In the genomic region with DNA sequence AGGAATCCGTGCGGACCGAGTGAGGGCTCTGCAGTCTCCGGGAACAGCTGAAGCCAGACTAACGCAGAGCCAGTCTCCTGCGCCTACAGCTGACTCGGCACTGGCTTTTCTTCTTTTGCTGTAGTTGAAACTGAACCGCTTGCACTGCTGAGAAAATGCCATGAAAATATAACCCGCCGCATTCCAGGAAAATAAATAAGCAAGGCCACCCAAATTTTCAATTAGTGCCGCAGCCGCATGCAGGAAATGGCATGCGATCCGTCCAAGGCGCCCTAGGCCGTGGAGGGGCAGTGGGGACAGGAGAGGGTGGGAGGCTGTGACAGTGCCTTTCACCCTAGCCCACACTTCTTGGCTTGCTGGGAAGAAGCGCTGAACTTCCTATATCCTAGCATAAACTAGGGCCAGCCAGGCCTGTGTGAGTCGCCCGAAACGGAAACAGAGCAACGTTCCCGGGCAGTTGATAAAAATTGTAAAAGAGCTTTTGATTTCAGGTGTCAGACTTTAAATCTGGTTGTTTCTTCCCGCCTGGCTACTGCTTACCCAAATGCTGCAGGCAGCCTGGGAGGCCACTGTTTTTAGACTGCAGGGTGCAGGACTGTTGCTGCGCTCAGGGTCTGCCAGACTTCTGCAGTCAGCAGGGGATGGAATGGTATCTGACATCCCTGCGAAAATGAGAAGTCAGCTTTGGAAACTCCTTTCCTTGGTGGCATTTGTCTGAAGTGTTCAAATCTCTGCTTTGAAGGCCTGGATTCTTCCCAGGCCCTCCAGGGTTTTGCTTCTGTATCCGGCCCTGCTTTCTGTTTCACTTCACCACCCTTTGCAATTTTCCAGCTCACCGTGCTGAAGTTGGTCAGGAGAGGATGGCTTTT, we compare ENCODE assay signal across 8 mouse cellular contexts. TPM values are rescaled to one million over a fixed set of nuclear protein-coding genes. Genes with fewer than 3 reads are reported as not detected.
DNase-seq lines count a peak whose midpoint lies in the region; ATAC-seq lines count a peak whose summit lies in the region.

No protein-coding gene starts in this region.

- peak overlapping the region; percentile 41 for H3K4me3 ChIP-seq in embryonic facial prominence, embryonic 13.5 days
- peak overlapping the region; percentile 37 to 51 for H3K4me3 ChIP-seq in heart, embryonic 14.5 days (ENCODE audit: control insufficient read depth in 1 of 2, insufficient read depth in 1 of 2, low read depth in 1 of 2, low read length in 2 of 2)
- H3K4me3 ChIP-seq in kidney, embryonic 14.5 days (ENCODE audit: low read length), result peak overlapping the region; percentile 32
- H3K4me3 ChIP-seq in liver, embryonic 15.5 days (replicated peaks), result peak overlapping the region; percentile 41

- peak overlapping the region; percentile 64 for H3K27ac ChIP-seq in embryonic facial prominence, embryonic 13.5 days
- H3K27ac ChIP-seq in heart, embryonic 14.5 days (replicated peaks in 1 of 2; ENCODE audit: control insufficient read depth in 1 of 2, insufficient read depth in 1 of 2, low read depth in 2 of 2, low read length in 2 of 2), result peak overlapping the region in 1 of 2 experiments; percentile 58; a peak in 2 of 4 replicates
- no peak overlapping the region for H3K27ac ChIP-seq in kidney, embryonic 14.5 days (ENCODE audit: low read depth, low read length)
- no peak overlapping the region for H3K27ac ChIP-seq in liver, embryonic 15.5 days (replicated peaks)

- no peaks in the 10 kb centered on the region for H3K36me3 ChIP-seq in embryonic facial prominence, embryonic 13.5 days
- no peaks in the 10 kb centered on the region for H3K36me3 ChIP-seq in heart, embryonic 14.5 days (ENCODE audit: control insufficient read depth, insufficient read depth, low read length)
- H3K36me3 ChIP-seq in kidney, embryonic 14.5 days (ENCODE audit: control insufficient read depth, insufficient read depth, low read length), result no peaks in the 10 kb centered on the region
- no peaks in the 10 kb centered on the region for H3K36me3 ChIP-seq in liver, embryonic 15.5 days (replicated peaks)

- peak overlapping the region; percentile 67 for H3K9ac ChIP-seq in embryonic facial prominence, embryonic 13.5 days
- H3K9ac ChIP-seq in heart, embryonic 14.5 days (ENCODE audit: low read length), result peak overlapping the region; percentile 71
- H3K9ac ChIP-seq in kidney, embryonic 14.5 days (ENCODE audit: low read depth, low read length), result peak overlapping the region; percentile 38; the same call in 1 of the 2 replicates
- H3K9ac ChIP-seq in liver, embryonic 15.5 days, result no peak overlapping the region

- DNase-seq in adrenal gland, postnatal 25 days, result peak; percentile 50
- DNase-seq in neural tube, embryonic 10.5 days (ENCODE audit: extremely low spot score, low spot score), result peak; percentile 57
- no peak for DNase-seq in urinary bladder, postnatal 10 days (ENCODE audit: low spot score)

- H3K27me3 ChIP-seq in embryonic facial prominence, embryonic 13.5 days, result peaks cover 30% of the 10 kb centered on the region
- no peaks in the 10 kb centered on the region for H3K27me3 ChIP-seq in heart, embryonic 14.5 days (ENCODE audit: control insufficient read depth, insufficient read depth, low read length)
- H3K27me3 ChIP-seq in kidney, embryonic 14.5 days (ENCODE audit: control insufficient read depth, insufficient read depth, low read length), result peaks cover 11% of the 10 kb centered on the region; the same call in 1 of the 2 replicates
- H3K27me3 ChIP-seq in liver, embryonic 15.5 days, result peaks cover 53% of the 10 kb centered on the region

- H3K4me2 ChIP-seq in embryonic facial prominence, embryonic 13.5 days, result peak overlapping the region; percentile 78
- H3K4me2 ChIP-seq in heart, embryonic 14.5 days (ENCODE audit: low read length), result peak overlapping the region; percentile 97
- H3K4me2 ChIP-seq in kidney, embryonic 14.5 days (replicated peaks; ENCODE audit: low read depth, low read length), result peak overlapping the region; percentile 54
- peak overlapping the region; percentile 60 for H3K4me2 ChIP-seq in liver, embryonic 15.5 days

- peaks cover 11% of the 10 kb centered on the region for H3K4me1 ChIP-seq in embryonic facial prominence, embryonic 13.5 days
- peaks cover 4 to 6% of the 10 kb centered on the region in 2 experiments; a peak in 2 of 4 replicates for H3K4me1 ChIP-seq in heart, embryonic 14.5 days (ENCODE audit: control insufficient read depth in 2 of 2, insufficient read depth in 2 of 2, low read length in 2 of 2)
- H3K4me1 ChIP-seq in kidney, embryonic 14.5 days (ENCODE audit: control insufficient read depth, insufficient read depth, low read length), result peaks cover 9% of the 10 kb centered on the region
- peaks cover 8% of the 10 kb centered on the region; the same call in 1 of the 2 replicates for H3K4me1 ChIP-seq in liver, embryonic 15.5 days (replicated peaks)

- H3K9me3 ChIP-seq in embryonic facial prominence, embryonic 13.5 days, result no peaks in the 10 kb centered on the region
- no peaks in the 10 kb centered on the region for H3K9me3 ChIP-seq in heart, embryonic 14.5 days (ENCODE audit: control insufficient read depth, low read length)
- no peaks in the 10 kb centered on the region for H3K9me3 ChIP-seq in kidney, embryonic 14.5 days (ENCODE audit: control insufficient read depth, low read length)
- H3K9me3 ChIP-seq in liver, embryonic 15.5 days (replicated peaks), result no peaks in the 10 kb centered on the region

- WGBS in embryonic facial prominence, embryonic 13.5 days, result 10% methylated on average over 27 of the region's 27 CpGs
- WGBS in heart, embryonic 14.5 days, result 7% methylated on average over 27 of the region's 27 CpGs
- 16% methylated on average over 27 of the region's 27 CpGs for whole genome bisulfite sequencing in kidney, embryonic 14.5 days
- WGBS in liver, embryonic 15.5 days (ENCODE audit: insufficient replicate concordance), result 16% methylated on average over 27 of the region's 27 CpGs

- ATAC-seq in CD4-positive, CD25-positive, alpha-beta regulatory T cell, adult 4 months, result peak; percentile 43
- no peak for ATAC-seq in embryonic facial prominence, embryonic 13.5 days (ENCODE audit: insufficient number of reproducible peaks, insufficient read depth, low FRiP score, low TSS enrichment, low read depth)
- peak; percentile 75; the same call in 1 of the 2 replicates for ATAC-seq in heart, embryonic 14.5 days (ENCODE audit: insufficient number of reproducible peaks, insufficient read depth, low FRiP score, low read depth)
- peak; percentile 83 for ATAC-seq in kidney, embryonic 14.5 days (ENCODE audit: low FRiP score, low TSS enrichment)
- no peak for ATAC-seq in liver, embryonic 15.5 days (ENCODE audit: insufficient read depth)

RNA-seq across cellular contexts. Expression of a gene that starts 11.8 kb away (rescaled TPM):
- polyA plus RNA-seq in CD4-positive, CD25-positive, alpha-beta regulatory T cell, adult 4 months (2017; shearing (Covaris generic)), result not detected
- not detected in 2 replicates for total RNA-seq in adrenal gland, postnatal 25 days (2021)
- polyA plus RNA-seq in embryonic facial prominence, embryonic 13.5 days (2015; fragmentation: Nextera tagmentation; extraction: Ambion mirVana), result 0.18 and 0.19 TPM in 2 replicates
- not detected in 2 replicates for polyA plus RNA-seq in heart, embryonic 14.5 days (2014; fragmentation: Nextera tagmentation; extraction: Ambion mirVana)
- polyA plus RNA-seq in kidney, embryonic 14.5 days (2014; fragmentation: Nextera tagmentation; extraction: Ambion mirVana), result 0.15 TPM in 1 of 2 replicates, not detected in the other
- polyA plus RNA-seq in liver, embryonic 15.5 days (2015; fragmentation: Nextera tagmentation; extraction: Ambion mirVana), result 0.09 TPM in 1 of 2 replicates, not detected in the other

RNA-seq across cellular contexts. Expression of a gene that starts 11.9 kb away (rescaled TPM):
- polyA plus RNA-seq in CD4-positive, CD25-positive, alpha-beta regulatory T cell, adult 4 months (2017; shearing (Covaris generic)), result 100 to 1,000 TPM in 1 of 2 experiments, 10 to 100 TPM in 1; 68.2 to 103 TPM
- total RNA-seq in adrenal gland, postnatal 25 days (2021), result 28.5 and 40.3 TPM in 2 replicates
- polyA plus RNA-seq in embryonic facial prominence, embryonic 13.5 days (2015; fragmentation: Nextera tagmentation; extraction: Ambion mirVana), result 32.0 and 33.8 TPM in 2 replicates
- 23.9 and 24.6 TPM in 2 replicates for polyA plus RNA-seq in heart, embryonic 14.5 days (2014; fragmentation: Nextera tagmentation; extraction: Ambion mirVana)
- polyA plus RNA-seq in kidney, embryonic 14.5 days (2014; fragmentation: Nextera tagmentation; extraction: Ambion mirVana), result 18.6 and 33.2 TPM in 2 replicates
- 11.9 and 12.4 TPM in 2 replicates for polyA plus RNA-seq in liver, embryonic 15.5 days (2015; fragmentation: Nextera tagmentation; extraction: Ambion mirVana)

RNA-seq across cellular contexts. Expression of a gene that starts 38.3 kb away (rescaled TPM):
- polyA plus RNA-seq in CD4-positive, CD25-positive, alpha-beta regulatory T cell, adult 4 months (2017; shearing (Covaris generic)), result under 1 TPM; 0.46 to 0.73 TPM
- total RNA-seq in adrenal gland, postnatal 25 days (2021), result 1.2 and 1.3 TPM in 2 replicates
- polyA plus RNA-seq in embryonic facial prominence, embryonic 13.5 days (2015; fragmentation: Nextera tagmentation; extraction: Ambion mirVana), result not detected in 2 replicates
- polyA plus RNA-seq in heart, embryonic 14.5 days (2014; fragmentation: Nextera tagmentation; extraction: Ambion mirVana), result not detected in 2 replicates
- polyA plus RNA-seq in kidney, embryonic 14.5 days (2014; fragmentation: Nextera tagmentation; extraction: Ambion mirVana), result 0.16 and 0.42 TPM in 2 replicates
- polyA plus RNA-seq in liver, embryonic 15.5 days (2015; fragmentation: Nextera tagmentation; extraction: Ambion mirVana), result not detected in 2 replicates

Comparison
In these comparisons a context has a peak if more than half of its experiments do, and no peak if none do; other contexts are left out.
1. ATAC-seq: peak in CD4-positive, CD25-positive, alpha-beta regulatory T cell, adult 4 months (single experiment), heart, embryonic 14.5 days (single experiment) and kidney, embryonic 14.5 days (single experiment); none in embryonic facial prominence, embryonic 13.5 days (single experiment) and liver, embryonic 15.5 days (single experiment).
2. Peak in every context shown above with its lines, with median percentiles within 50 percentile points of each other: H3K4me2 ChIP-seq and H3K4me3 ChIP-seq.